In genomic region chr5:24991575-24991974, GRCm38 (mm10) we compare ENCODE assay signal across 18 mouse cellular contexts.
DNase-seq lines count a peak whose midpoint lies in the region; TF ChIP-seq lines count a peak whose summit lies in the region.
"Had no signal": no experiment of that assay in that cellular context is flagged by ENCODE, and none has a peak within 500 bp of the region (broad histone marks: within the 10 kb centered on the region; RNA-seq: fewer than 3 reads in every experiment).

No protein-coding gene starts in this region.

- peak; percentile 62 to 66 for DNase-seq in adrenal gland, adult (ENCODE audit: inconsistent age in 2 of 2, low spot score in 1 of 2)
- DNase-seq in adrenal gland, postnatal 25 days, result no peak
- peak; percentile 50 to 58 for DNase-seq in adrenal gland, postnatal 36 days
- no peak for DNase-seq in adrenal gland, postnatal 14 days
- DNase-seq in layer of hippocampus, adult 2 months (ENCODE audit: low spot score in 2 of 2), result no peak
- no peak for DNase-seq in layer of hippocampus, adult 18-20 months (ENCODE audit: low spot score in 2 of 2)
- DNase-seq: adrenal gland, adult 8-10 months; B cell, adult 2 months; cerebellum, adult 11-12 months; cerebellum, adult 2 months; cerebellum, adult 9-10 months; cerebellum, postnatal 10 days; cerebellum, postnatal 25 days; forebrain, postnatal 0 days had no signal

- no peak overlapping the region for H3K4me3 ChIP-seq in layer of hippocampus, adult 2 months
- H3K4me3 ChIP-seq: embryonic facial prominence, embryonic 10.5 days; embryonic facial prominence, embryonic 12.5 days; forebrain, embryonic 13.5 days; forebrain, embryonic 15.5 days had no signal

- TF ChIP-seq CTCF in layer of hippocampus, adult 2 months (conservative IDR thresholded peaks at IDR 0.05), result no peak

- peak overlapping the region; percentile 23; the same call in 1 of the 2 replicates for H3K27ac ChIP-seq in layer of hippocampus, adult 2 months
- H3K27ac ChIP-seq: embryonic facial prominence, embryonic 10.5 days; embryonic facial prominence, embryonic 12.5 days; forebrain, embryonic 13.5 days; forebrain, embryonic 15.5 days had no signal

Comparison
In these comparisons a context has a peak if more than half of its experiments do, and no peak if none do; other contexts are left out.
1. DNase-seq: peak in adrenal gland, adult (2 of 2) and adrenal gland, postnatal 36 days (2 of 2); none in adrenal gland, postnatal 25 days (single experiment), adrenal gland, postnatal 14 days (single experiment), layer of hippocampus, adult 2 months (0 of 2) and layer of hippocampus, adult 18-20 months (0 of 2).